Mouse (Mus musculus): ENCODE measurements at regions not wholly inside any gene's neighbourhood (a gene's known extent, or its start where the extent isn't known, plus 50 kb on each side); places are given as distances from the start of the nearest gene placed in this dataset.

DNA sequence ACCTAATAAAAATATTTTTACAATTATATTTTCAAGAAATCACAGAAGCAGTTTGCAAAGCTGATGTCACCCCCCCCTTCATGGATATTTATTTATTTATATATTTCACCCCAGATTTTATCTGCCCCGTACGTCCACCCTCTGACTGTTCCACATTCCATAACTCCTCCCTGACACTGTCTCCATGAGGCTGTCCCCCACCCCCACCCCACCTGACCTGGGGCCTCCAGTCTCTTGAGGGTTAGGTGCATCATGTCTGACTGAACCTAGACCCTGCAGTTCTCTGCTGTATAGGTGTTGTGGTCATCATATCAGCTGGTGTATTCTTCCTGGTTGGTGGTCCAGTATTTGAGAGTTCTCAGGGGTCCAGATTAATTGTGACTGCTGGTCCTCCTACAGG lies 1083.9 kb upstream of the Cadm2 start:
- no peak overlapping the region for H3K4me3 ChIP-seq (replicated peaks; ENCODE audit: insufficient read depth, low read depth, low read length)
- no peaks in the 10 kb centered on the region for H3K27me3 ChIP-seq (ENCODE audit: control insufficient read depth, insufficient read depth, low read length)
- no peaks in the 10 kb centered on the region for H3K4me1 ChIP-seq (ENCODE audit: control insufficient read depth, insufficient read depth, low read length)
- DNase-seq, result no peak
- TF ChIP-seq POLR2A (IDR thresholded peaks at IDR 0.05; ENCODE audit: borderline replicate concordance, insufficient read depth, low read length) (no peak), CTCF (IDR thresholded peaks at IDR 0.05; ENCODE audit: borderline replicate concordance, insufficient read depth, low read depth, low read length) (no peak)
- 94% methylated on average over 2 of the region's 2 CpGs for WGBS
- H3K27ac ChIP-seq (ENCODE audit: insufficient read depth, low read length), result no peak overlapping the region

DNA sequence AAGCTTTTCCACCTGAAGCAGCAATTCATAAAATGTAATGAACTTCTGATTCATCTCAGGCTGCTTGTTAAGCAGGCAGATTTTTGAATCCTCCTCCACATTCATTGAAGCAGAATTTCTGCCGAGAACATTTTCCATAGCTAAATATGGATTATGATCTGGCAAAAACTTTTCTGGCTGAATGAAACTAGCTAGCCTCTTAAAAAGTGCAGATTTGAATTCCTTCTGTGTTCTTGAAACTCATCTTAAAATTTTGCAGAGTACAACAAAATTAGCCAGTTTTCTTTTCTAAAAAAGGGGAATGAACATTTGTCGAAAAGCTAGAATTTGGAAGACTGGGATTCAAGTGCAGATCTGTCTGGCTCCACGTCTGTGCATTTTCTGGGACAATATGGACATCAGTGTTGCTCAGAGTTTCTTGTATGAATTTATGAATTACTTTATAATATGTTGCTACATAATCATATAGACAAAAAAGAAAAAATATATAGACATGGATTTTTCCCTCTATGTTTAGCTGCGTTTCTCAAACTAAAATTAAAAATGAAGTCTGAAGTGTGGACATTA lies 1046.3 kb upstream of the Cadm2 start:
- WGBS, result 86% methylated on average over 4 of the region's 4 CpGs
- H3K27me3 ChIP-seq (ENCODE audit: control insufficient read depth, insufficient read depth, low read length), result no peaks in the 10 kb centered on the region
- H3K4me3 ChIP-seq (replicated peaks; ENCODE audit: insufficient read depth, low read depth, low read length), result no peak overlapping the region
- TF ChIP-seq POLR2A (IDR thresholded peaks at IDR 0.05; ENCODE audit: borderline replicate concordance, insufficient read depth, low read length), result no peak
- no peak for TF ChIP-seq CTCF (IDR thresholded peaks at IDR 0.05; ENCODE audit: borderline replicate concordance, insufficient read depth, low read depth, low read length)
- no peaks in the 10 kb centered on the region for H3K4me1 ChIP-seq (ENCODE audit: control insufficient read depth, insufficient read depth, low read length)
- no peak for DNase-seq
- no peak overlapping the region for H3K27ac ChIP-seq (ENCODE audit: insufficient read depth, low read length)

DNA sequence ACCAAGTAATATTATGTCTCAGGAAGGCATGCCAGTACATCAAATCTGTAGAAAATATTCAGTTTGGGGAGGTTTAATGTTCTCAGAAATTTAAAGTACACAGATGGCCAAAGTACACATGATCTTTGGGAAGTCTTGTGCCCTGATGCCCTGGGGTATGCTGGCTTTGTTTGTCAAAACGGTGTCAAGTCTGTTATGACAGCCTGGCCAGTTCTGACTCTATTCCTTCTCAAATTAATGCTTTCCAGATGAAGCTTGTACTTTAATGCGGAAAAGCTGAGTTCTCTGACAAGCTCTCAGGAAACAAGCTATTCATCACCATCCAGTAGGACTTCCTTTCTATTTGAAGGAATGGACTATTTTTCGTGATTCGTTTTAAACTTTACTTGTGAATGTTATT lies 1037.7 kb upstream of the Cadm2 start:
- Histone ChIP-seq H3K27ac (ENCODE audit: insufficient read depth, low read length) (no peak overlapping the region), H3K4me3 (replicated peaks; ENCODE audit: insufficient read depth, low read depth, low read length) (no peak overlapping the region), H3K4me1 (ENCODE audit: control insufficient read depth, insufficient read depth, low read length) (no peaks in the 10 kb centered on the region), H3K27me3 (ENCODE audit: control insufficient read depth, insufficient read depth, low read length) (no peaks in the 10 kb centered on the region)
- TF ChIP-seq CTCF (IDR thresholded peaks at IDR 0.05; ENCODE audit: borderline replicate concordance, insufficient read depth, low read depth, low read length) (no peak), POLR2A (IDR thresholded peaks at IDR 0.05; ENCODE audit: borderline replicate concordance, insufficient read depth, low read length) (no peak)
- 56% methylated on average over 4 of the region's 4 CpGs for WGBS
- peak in 1 of 2 experiments; percentile 3 for DNase-seq

DNA sequence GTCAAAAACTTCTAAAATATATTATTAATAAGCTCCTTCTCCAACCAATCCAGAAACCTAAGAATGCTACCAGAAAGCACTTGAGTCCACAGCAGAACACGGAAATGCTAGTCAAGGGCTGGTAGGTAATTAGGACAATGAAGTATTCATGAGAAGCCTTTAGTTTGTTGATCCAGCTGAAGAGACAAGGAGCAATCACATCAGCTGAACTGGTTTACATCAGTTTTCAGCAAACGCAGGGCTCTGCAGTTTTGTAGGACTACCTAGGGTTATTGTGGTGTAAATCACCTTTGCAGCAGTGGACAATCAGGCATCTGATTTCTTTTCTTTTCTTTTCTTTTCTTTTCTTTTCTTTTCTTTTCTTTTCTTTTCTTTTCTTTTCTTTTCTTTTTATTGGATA lies 1007.3 kb upstream of the Cadm2 start:
- H3K27ac ChIP-seq (ENCODE audit: insufficient read depth, low read length), result no peak overlapping the region
- TF ChIP-seq CTCF (IDR thresholded peaks at IDR 0.05; ENCODE audit: borderline replicate concordance, insufficient read depth, low read depth, low read length) (no peak), POLR2A (IDR thresholded peaks at IDR 0.05; ENCODE audit: borderline replicate concordance, insufficient read depth, low read length) (no peak)
- H3K27me3 ChIP-seq (ENCODE audit: control insufficient read depth, insufficient read depth, low read length), result no peaks in the 10 kb centered on the region
- H3K4me3 ChIP-seq (replicated peaks; ENCODE audit: insufficient read depth, low read depth, low read length), result no peak overlapping the region
- no peaks in the 10 kb centered on the region for H3K4me1 ChIP-seq (ENCODE audit: control insufficient read depth, insufficient read depth, low read length)
- WGBS, result 58% methylated on average over 2 of the region's 2 CpGs
- DNase-seq, result no peak

DNA sequence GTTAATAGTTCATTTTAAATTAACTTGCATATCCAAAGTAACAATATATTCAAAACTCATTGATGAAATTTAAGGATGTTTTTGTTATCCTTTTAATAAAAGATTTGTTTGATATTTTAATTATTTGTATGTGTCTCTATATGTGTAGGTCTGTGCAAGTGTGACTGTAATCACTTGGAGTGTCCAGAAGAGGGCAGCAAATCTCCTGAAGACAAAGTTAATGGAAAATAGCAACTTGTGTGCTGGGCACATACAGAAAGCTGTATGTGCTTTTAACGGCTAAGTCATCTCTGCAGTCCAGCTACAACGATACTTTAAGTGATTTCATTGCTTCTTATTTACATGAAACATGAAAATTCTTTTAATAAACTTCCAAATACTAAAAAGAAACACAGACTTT lies 993.3 kb upstream of the Cadm2 start:
- no peak overlapping the region for H3K27ac ChIP-seq (ENCODE audit: insufficient read depth, low read length)
- DNase-seq, result no peak
- TF ChIP-seq CTCF (IDR thresholded peaks at IDR 0.05; ENCODE audit: borderline replicate concordance, insufficient read depth, low read depth, low read length), result no peak
- TF ChIP-seq POLR2A (IDR thresholded peaks at IDR 0.05; ENCODE audit: borderline replicate concordance, insufficient read depth, low read length), result no peak
- H3K4me3 ChIP-seq (replicated peaks; ENCODE audit: insufficient read depth, low read depth, low read length), result no peak overlapping the region
- H3K4me1 ChIP-seq (ENCODE audit: control insufficient read depth, insufficient read depth, low read length), result no peaks in the 10 kb centered on the region
- WGBS, result 70% methylated on average over 2 of the region's 2 CpGs
- H3K27me3 ChIP-seq (ENCODE audit: control insufficient read depth, insufficient read depth, low read length), result no peaks in the 10 kb centered on the region
